ENCODE assay signal across 13 mouse cellular contexts in genomic region chr17:84155516-84156226, GRCm38 (mm10). TPM values are rescaled to one million over a fixed set of nuclear protein-coding genes. Genes with fewer than 3 reads are reported as not detected.
DNase-seq lines count a peak whose midpoint lies in the region; ATAC-seq and TF ChIP-seq lines count a peak whose summit lies in the region.
"Had no signal": no experiment of that assay in that cellular context is flagged by ENCODE, and none has a peak within 500 bp of the region (broad histone marks: within the 10 kb centered on the region; RNA-seq: fewer than 3 reads in every experiment).

No protein-coding gene starts in this region.

- H3K36me3 ChIP-seq in heart, embryonic 11.5 days (ENCODE audit: control insufficient read depth, insufficient read depth, low read length) = no peaks in the 10 kb centered on the region
- no peaks in the 10 kb centered on the region for H3K36me3 ChIP-seq in lung, embryonic 16.5 days (ENCODE audit: control insufficient read depth, insufficient read depth, low read length)
- H3K36me3 ChIP-seq in MEL (ENCODE audit: control insufficient read depth in 1 of 2, insufficient read depth in 2 of 2, low read length in 2 of 2) = peaks cover 0 to 50% of the 10 kb centered on the region in 2 experiments; a peak in 2 of 4 replicates
- H3K36me3 ChIP-seq in liver, embryonic 16.5 days (ENCODE audit: control insufficient read depth, insufficient read depth) = no peaks in the 10 kb centered on the region
- H3K36me3 ChIP-seq: embryonic facial prominence, embryonic 15.5 days; forebrain, embryonic 15.5 days; heart, embryonic 13.5 days; midbrain, embryonic 12.5 days had no signal

- no peaks in the 10 kb centered on the region for H3K9me3 ChIP-seq in heart, embryonic 11.5 days (replicated peaks; ENCODE audit: control insufficient read depth, low read length)
- H3K9me3 ChIP-seq in lung, embryonic 16.5 days (ENCODE audit: control insufficient read depth, low read length) = no peaks in the 10 kb centered on the region
- no peaks in the 10 kb centered on the region for H3K9me3 ChIP-seq in MEL (replicated peaks; ENCODE audit: insufficient read depth, low read length)
- no peaks in the 10 kb centered on the region for H3K9me3 ChIP-seq in liver, embryonic 16.5 days (replicated peaks; ENCODE audit: control insufficient read depth, low read length)
- H3K9me3 ChIP-seq: embryonic facial prominence, embryonic 15.5 days; forebrain, embryonic 15.5 days; heart, embryonic 13.5 days; midbrain, embryonic 12.5 days had no signal

- peaks cover 9% of the 10 kb centered on the region; the same call in 1 of the 2 replicates for H3K79me2 ChIP-seq in MEL (ENCODE audit: control insufficient read depth, insufficient read depth, low read length, poor library complexity)

- H3K9ac ChIP-seq in heart, embryonic 11.5 days (ENCODE audit: low read depth, low read length) = no peak overlapping the region
- 0 out of 2 replicates have a peak overlapping the region, but pooled peaks have one; percentile 17 for H3K9ac ChIP-seq in lung, embryonic 16.5 days (ENCODE audit: low read length)
- H3K9ac ChIP-seq in MEL (ENCODE audit: control insufficient read depth, low read depth, low read length, poor library complexity, severe bottlenecking) = peak overlapping the region; percentile 77
- H3K9ac ChIP-seq in liver, embryonic 16.5 days (ENCODE audit: low read depth, low read length) = 0 out of 2 replicates have a peak overlapping the region, but pooled peaks have one; percentile 24
- H3K9ac ChIP-seq: embryonic facial prominence, embryonic 15.5 days; forebrain, embryonic 15.5 days; heart, embryonic 13.5 days; midbrain, embryonic 12.5 days had no signal

- WGBS in heart, embryonic 11.5 days (ENCODE audit: insufficient replicate concordance) = 71% methylated on average over 8 of the region's 8 CpGs
- 68% methylated on average over 8 of the region's 8 CpGs for WGBS in lung, embryonic 16.5 days
- WGBS in liver, embryonic 16.5 days (ENCODE audit: insufficient replicate concordance) = 69% methylated on average over 8 of the region's 8 CpGs

- H3K27ac ChIP-seq in heart, embryonic 11.5 days (ENCODE audit: low read depth, low read length) = no peak overlapping the region
- peak overlapping the region; percentile 91 for H3K27ac ChIP-seq in lung, embryonic 16.5 days (ENCODE audit: low read length)
- H3K27ac ChIP-seq in MEL (ENCODE audit: control insufficient read depth, low read depth, low read length) = peak overlapping the region; percentile 95
- H3K27ac ChIP-seq in liver, embryonic 16.5 days (ENCODE audit: low read length) = peak overlapping the region; percentile 84
- H3K27ac ChIP-seq: embryonic facial prominence, embryonic 15.5 days; forebrain, embryonic 15.5 days; midbrain, embryonic 12.5 days had no signal

- ATAC-seq in heart, embryonic 11.5 days (replicated peaks; ENCODE audit: insufficient number of reproducible peaks, low FRiP score, low TSS enrichment) = no peak
- ATAC-seq in lung, embryonic 16.5 days (ENCODE audit: low read depth) = no peak
- no peak for ATAC-seq in liver, embryonic 16.5 days (ENCODE audit: low read depth)
- ATAC-seq: forebrain, embryonic 15.5 days had no signal

- TF ChIP-seq CTCF in MEL (IDR thresholded peaks at IDR 0.05 in 2 of 3, conservative IDR thresholded peaks at IDR 0.05 in 1 of 3; ENCODE audit: control insufficient read depth in 1 of 3, insufficient read depth in 1 of 3, low read depth in 2 of 3, low read length in 3 of 3, poor library complexity in 1 of 3, severe bottlenecking in 1 of 3) = no peak

- H3K4me2 ChIP-seq in heart, embryonic 11.5 days = no peak overlapping the region
- H3K4me2 ChIP-seq in lung, embryonic 16.5 days (ENCODE audit: low read depth, low read length) = no peak overlapping the region
- no peak overlapping the region for H3K4me2 ChIP-seq in liver, embryonic 16.5 days (ENCODE audit: low read depth, low read length)
- H3K4me2 ChIP-seq: embryonic facial prominence, embryonic 15.5 days; forebrain, embryonic 15.5 days; midbrain, embryonic 12.5 days had no signal

- no peak for TF ChIP-seq POLR2A in MEL (IDR thresholded peaks at IDR 0.05; ENCODE audit: control insufficient read depth in 1 of 2, insufficient read depth in 1 of 2, low read depth in 1 of 2, low read length in 2 of 2, poor library complexity in 1 of 2)

- peaks cover 48% of the 10 kb centered on the region for H3K4me1 ChIP-seq in heart, embryonic 11.5 days (ENCODE audit: control insufficient read depth, insufficient read depth, low read length)
- H3K4me1 ChIP-seq in lung, embryonic 16.5 days (replicated peaks; ENCODE audit: control insufficient read depth, insufficient read depth, low read length) = peaks cover 20% of the 10 kb centered on the region
- H3K4me1 ChIP-seq in MEL (ENCODE audit: control insufficient read depth in 1 of 2, insufficient read depth in 2 of 2, low read length in 2 of 2) = peaks cover 29 to 66% of the 10 kb centered on the region in 2 experiments
- H3K4me1 ChIP-seq in liver, embryonic 16.5 days (ENCODE audit: control insufficient read depth, low read depth, low read length) = peaks cover 75% of the 10 kb centered on the region
- H3K4me1 ChIP-seq: forebrain, embryonic 15.5 days; midbrain, embryonic 12.5 days had no signal

- no peak for TF ChIP-seq EP300 in MEL (IDR thresholded peaks at IDR 0.05; ENCODE audit: low read depth in 1 of 2, low read length in 2 of 2)

- DNase-seq in heart, adult 11 months = peak; percentile 88
- DNase-seq in lung, postnatal 36 days = no peak
- DNase-seq in MEL (ENCODE audit: low read depth, low spot score) = no peak
- no peak for DNase-seq in adrenal gland, postnatal 14 days
- DNase-seq in urinary bladder, postnatal 10 days (ENCODE audit: low spot score) = no peak
- DNase-seq: adrenal gland, postnatal 36 days had no signal

- H3K4me3 ChIP-seq in heart, embryonic 11.5 days (ENCODE audit: low read depth, low read length) = no peak overlapping the region
- no peak overlapping the region for H3K4me3 ChIP-seq in lung, embryonic 16.5 days (ENCODE audit: low read length)
- H3K4me3 ChIP-seq in MEL (ENCODE audit: control insufficient read depth in 1 of 2, insufficient read depth in 1 of 2, low read depth in 2 of 2, low read length in 2 of 2) = peak overlapping the region; percentile 6 to 43; a peak in 3 of 4 replicates
- no peak overlapping the region for H3K4me3 ChIP-seq in liver, embryonic 16.5 days (ENCODE audit: low read depth, low read length)
- H3K4me3 ChIP-seq: embryonic facial prominence, embryonic 15.5 days; forebrain, embryonic 15.5 days; heart, embryonic 13.5 days; midbrain, embryonic 12.5 days had no signal

- H3K27me3 ChIP-seq in heart, embryonic 11.5 days (ENCODE audit: control insufficient read depth, insufficient read depth, low read length) = peaks cover 2% of the 10 kb centered on the region
- H3K27me3 ChIP-seq in lung, embryonic 16.5 days (ENCODE audit: control insufficient read depth, insufficient read depth, low read depth, low read length) = no peaks in the 10 kb centered on the region
- H3K27me3 ChIP-seq in MEL (ENCODE audit: control insufficient read depth in 1 of 2, insufficient read depth in 2 of 2, low read length in 2 of 2) = no peaks in the 10 kb centered on the region
- no peaks in the 10 kb centered on the region for H3K27me3 ChIP-seq in liver, embryonic 16.5 days (ENCODE audit: control insufficient read depth, insufficient read depth, low read depth, low read length)
- H3K27me3 ChIP-seq: forebrain, embryonic 15.5 days had no signal

- TF ChIP-seq RAD21 in MEL (IDR thresholded peaks at IDR 0.05; ENCODE audit: low read depth, low read length) = no peak

TF ChIP-seq in MEL, 35 proteins besides CTCF, POLR2A, EP300 and RAD21:
- TF ChIP-seq UBTF (IDR thresholded peaks at IDR 0.05; ENCODE audit: borderline replicate concordance, insufficient read depth, low read depth, low read length) (no peak), MAZ (IDR thresholded peaks at IDR 0.05; ENCODE audit: low read depth, low read length) (peak; percentile 42; the same call in 1 of the 2 replicates), RCOR1 (IDR thresholded peaks at IDR 0.05; ENCODE audit: low read depth, low read length) (0 out of 2 replicates have a peak, but pooled peaks have one; percentile 22)

RNA-seq across cellular contexts. Expression of gene Zfp36l2, which starts 32.1 kb away (rescaled TPM):
- 8.0 and 9.6 TPM in 2 replicates for polyA plus RNA-seq in heart, embryonic 11.5 days (2014; fragmentation: Nextera tagmentation; extraction: Ambion mirVana)
- 10.1 and 11.2 TPM in 2 replicates for polyA plus RNA-seq in lung, embryonic 16.5 days (2015; fragmentation: Nextera tagmentation; extraction: Ambion mirVana)
- 93.6 and 98.4 TPM in 2 replicates for total RNA-seq in MEL (2012; rRNA removed)
- polyA plus RNA-seq in MEL (2012; ENCODE audit: insufficient read depth in 1 of 2, insufficient read length in 2 of 2, low read depth in 1 of 2, low replicate concordance in 2 of 2, missing spikeins in 1 of 2) = 100 to 1,000 TPM in 1 of 2 experiments, 10 to 100 TPM in 1; 68.5 to 174 TPM
- polyA plus RNA-seq in liver, embryonic 16.5 days (2015; fragmentation: Nextera tagmentation; extraction: Ambion mirVana) = 4.6 and 4.7 TPM in 2 replicates
- 73.8 and 85.4 TPM in 2 replicates for total RNA-seq in adrenal gland, postnatal 14 days (2021)

Comparison
In these comparisons a context has a peak if more than half of its experiments do, and no peak if none do; other contexts are left out.
1. H3K4me3 ChIP-seq: peak in MEL (2 of 2); none in heart, embryonic 11.5 days (single experiment), lung, embryonic 16.5 days (single experiment) and liver, embryonic 16.5 days (single experiment).